Mouse (Mus musculus): Measurements from ENCODE around the gene Lair1. TPM values are rescaled to one million over a fixed set of nuclear protein-coding genes. Genes with fewer than 3 reads are reported as not detected.
"Not testable (repeated sequence)": the region's sequence is repeated elsewhere in the genome, so short reads cannot be mapped to it uniquely, and the experiment has no call there.

The Lair1 gene
- total RNA-seq, 2 experiments from 2014 or later = 4.5 to 5.9 TPM

- not testable (repeated sequence) for DNase-seq (ENCODE audit: low spot score in 2 of 2)
These were observed 59.0 kb downstream of the Lair1 start for GRCm38 (mm10) chr7:4003996-4004395.

- no peak for DNase-seq (ENCODE audit: low spot score in 2 of 2)
These were observed 101.0 kb downstream of the Lair1 start for GRCm38 (mm10) chr7:3962017-3962416.

GRCm38 (mm10) chr7:3957387-3957786 lies 105.6 kb downstream of the Lair1 start:
- DNase-seq (ENCODE audit: low spot score in 2 of 2) = no peak

Other genes with a start within 250 kb of the Lair1 start
- not detected for gene Gm15448, start 237.5 kb downstream of the Lair1 start, total RNA-seq (2021)
- gene Pira2, start 218.2 kb downstream of the Lair1 start, total RNA-seq (2021) = under 1 TPM in 1 of 2 experiments, not detected in 1; 0.25 TPM
- gene Gm14548, start 165.1 kb downstream of the Lair1 start, total RNA-seq (2021) = not detected
- gene Lilra6, start 147.7 kb downstream of the Lair1 start, total RNA-seq (2021) = not detected
- 100 to 1,000 TPM; 610 to 702 TPM for gene Ttyh1, start 56.2 kb upstream of the Lair1 start, total RNA-seq (2021)
- 100 to 1,000 TPM; 164 to 177 TPM for gene Leng8, start 73.8 kb upstream of the Lair1 start, total RNA-seq (2021)
- 1 to 10 TPM; 4.2 to 5.0 TPM for gene Leng9, start 87.2 kb upstream of the Lair1 start, total RNA-seq (2021)
- 1 to 10 TPM; 1.7 to 2.6 TPM for gene Cdc42ep5, start 101.7 kb upstream of the Lair1 start, total RNA-seq (2021)
- not detected for gene Lilra5, start 174.6 kb upstream of the Lair1 start, total RNA-seq (2021)

Measured in layer of hippocampus, postnatal 10 days (tissue).